Mouse (Mus musculus) brain, adult 2 months (tissue): ENCODE measurements around the gene Gm6588.

Experiments
- DNase-seq: peaks from one replicate; pipeline ENCODE4 v3.0.0; 2011; ENCODE audit warnings: low read depth, low spot score

Gene Gm6588

DNA sequence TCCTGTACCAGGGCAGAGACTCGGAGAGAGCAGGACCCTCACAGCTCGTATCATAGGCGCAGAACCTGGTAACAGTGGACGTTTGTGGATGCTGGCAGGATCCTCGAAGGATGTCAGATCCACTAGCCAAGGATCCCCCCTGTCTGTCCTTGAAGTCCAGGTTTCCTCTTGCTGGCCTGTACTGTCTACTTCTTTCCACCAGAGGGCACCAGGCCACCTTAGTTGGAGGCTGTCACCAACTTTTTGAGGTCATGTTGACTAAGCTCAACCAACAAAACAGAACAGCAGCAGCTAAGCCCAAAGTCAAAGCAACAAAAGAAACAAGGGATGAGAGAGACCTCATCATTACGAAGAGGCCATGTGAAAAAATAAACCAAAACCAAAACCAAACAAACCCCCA is 20.9 kb downstream of the Gm6588 start:
- peak; percentile 89 for DNase-seq

DNA sequence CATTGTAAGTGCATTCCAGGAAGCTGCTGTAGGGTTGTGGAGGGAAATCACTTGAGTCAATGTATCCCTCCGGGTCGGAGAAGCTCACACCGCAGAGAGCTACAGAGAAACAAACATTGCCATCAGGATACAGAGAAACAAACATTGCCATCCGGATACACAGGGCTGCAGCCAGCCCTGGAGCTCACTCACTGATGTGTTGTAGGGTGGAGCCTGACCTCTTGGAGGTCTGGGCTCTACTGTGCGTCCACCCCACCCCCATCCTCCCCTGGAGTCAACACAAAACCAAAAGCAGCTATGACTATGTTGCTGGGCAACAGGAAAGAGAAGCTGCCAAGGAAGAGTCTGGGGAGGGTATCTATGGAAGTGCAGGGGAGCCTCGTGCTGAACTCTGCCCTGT is 24.2 kb downstream of the Gm6588 start:
- DNase-seq: no peak

DNA sequence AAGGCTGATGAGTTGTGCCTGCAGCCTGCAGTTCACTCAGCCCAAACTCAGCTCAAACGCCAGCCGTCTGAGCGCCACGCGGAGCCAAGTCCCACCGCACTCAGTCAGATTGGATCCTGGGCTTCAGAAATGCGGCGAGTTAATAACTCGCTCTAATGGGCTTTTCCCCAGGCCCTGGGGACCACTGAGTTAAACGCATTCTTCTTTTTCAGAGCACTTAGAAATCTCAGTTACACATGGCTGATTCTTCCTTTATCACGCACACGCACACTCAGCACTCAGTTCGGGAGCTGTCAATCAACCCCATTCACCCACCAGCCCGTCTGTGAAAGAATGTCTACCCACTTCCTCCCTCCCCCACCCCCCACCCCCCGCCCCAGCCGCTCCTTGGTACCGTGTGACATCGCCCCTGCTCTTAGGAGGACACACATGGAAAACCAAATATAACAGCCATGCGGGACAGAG is 32.8 kb downstream of the Gm6588 start:
- DNase-seq: peak; percentile 33

DNA sequence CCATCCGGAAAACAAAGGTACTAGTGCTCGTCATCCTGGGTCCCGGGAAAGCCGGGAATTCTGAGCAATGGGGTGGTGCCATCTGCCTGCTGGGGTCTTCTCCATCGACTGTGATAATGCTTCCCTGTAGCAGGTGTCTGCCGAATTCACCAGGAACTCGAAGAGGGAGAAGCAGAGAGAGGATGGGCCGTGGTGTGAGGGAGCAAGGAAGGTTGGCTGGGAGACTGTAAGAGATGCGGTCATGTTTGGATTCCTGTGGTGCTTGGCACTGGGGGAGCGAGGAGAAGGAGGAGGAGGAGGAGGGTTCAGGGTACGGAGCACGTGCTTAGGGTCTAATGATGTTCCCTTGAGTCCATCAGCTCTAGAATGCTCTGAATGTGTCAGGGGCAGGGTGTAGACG is 33.3 kb downstream of the Gm6588 start:
- peak; percentile 47 for DNase-seq

DNA sequence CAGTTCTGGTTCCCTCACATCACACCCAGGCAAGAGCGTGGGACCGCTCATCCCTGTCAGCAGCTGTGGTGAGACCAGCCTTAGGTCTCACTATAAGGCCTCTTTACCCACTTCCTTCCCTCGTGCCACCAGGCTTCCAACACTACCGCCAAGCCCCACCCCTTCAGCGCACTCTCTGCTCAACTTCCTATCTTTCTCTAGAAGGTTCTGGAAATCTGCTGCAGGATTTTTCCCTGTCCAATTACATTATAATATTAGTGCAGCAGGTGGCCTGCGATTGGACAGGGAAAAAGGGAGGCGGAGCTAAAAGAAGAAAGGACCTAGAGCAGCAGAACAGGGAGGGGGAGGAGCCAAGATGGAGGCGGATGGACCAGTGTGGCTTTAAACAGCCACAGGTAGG is 33.8 kb downstream of the Gm6588 start:
- DNase-seq: no peak

DNA sequence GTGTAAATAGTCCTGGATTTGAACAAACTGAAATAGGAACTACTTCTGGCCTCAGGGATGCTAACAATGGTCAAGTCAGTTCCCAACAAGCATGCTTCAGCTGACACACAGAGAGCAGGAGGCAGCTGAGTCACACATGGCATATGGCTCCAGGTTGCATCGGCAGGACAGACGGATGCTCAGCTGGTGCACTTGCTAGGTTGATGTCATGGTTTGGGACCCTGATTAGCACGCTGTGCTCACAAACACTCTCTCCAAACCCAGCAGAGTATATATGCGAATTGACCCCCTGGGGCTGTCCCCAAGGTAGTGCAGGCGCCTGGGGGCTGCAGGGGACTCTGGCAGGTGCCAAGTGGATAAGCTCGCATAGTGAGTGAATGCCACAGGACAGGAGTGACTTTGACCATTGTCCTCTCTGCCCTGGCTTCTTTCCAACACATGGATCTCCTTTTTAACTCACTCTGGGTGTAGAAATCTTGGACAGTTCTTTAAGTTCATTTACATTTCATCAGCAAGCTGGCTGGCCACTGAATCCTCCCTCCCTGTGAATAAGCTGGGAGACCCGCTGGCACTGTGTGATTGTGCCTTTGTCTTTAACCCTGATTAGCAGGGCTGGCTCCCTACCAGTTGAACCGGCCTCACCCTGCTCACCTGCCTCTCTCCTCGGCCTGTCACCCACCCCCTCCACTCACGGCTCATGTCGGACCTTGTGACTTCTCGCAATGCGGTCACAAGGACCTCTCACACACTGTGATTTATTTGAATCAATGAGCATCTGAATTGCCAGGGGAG is 35.9 kb downstream of the Gm6588 start:
- peak; percentile 97 for DNase-seq

DNA sequence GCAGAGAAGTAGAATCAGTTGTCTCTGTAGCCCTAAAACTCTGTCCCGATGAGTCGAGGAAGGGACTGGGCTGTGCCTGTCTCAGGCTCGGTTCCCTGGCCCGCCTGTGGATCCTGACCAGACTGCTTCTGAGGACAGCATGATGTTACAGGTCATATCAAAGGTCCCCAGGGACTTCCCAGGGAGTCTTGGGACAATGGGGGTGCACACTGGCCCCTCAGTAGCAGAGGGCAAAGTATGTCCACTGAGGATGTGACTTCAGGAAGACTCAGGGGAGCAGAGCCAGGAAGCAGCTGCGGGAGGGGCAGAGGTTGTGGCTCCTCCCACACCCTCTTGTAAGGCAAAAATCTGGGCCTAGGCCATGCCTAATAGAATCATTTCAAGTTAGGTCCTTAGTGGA is 37.2 kb downstream of the Gm6588 start:
- no peak for DNase-seq

DNA sequence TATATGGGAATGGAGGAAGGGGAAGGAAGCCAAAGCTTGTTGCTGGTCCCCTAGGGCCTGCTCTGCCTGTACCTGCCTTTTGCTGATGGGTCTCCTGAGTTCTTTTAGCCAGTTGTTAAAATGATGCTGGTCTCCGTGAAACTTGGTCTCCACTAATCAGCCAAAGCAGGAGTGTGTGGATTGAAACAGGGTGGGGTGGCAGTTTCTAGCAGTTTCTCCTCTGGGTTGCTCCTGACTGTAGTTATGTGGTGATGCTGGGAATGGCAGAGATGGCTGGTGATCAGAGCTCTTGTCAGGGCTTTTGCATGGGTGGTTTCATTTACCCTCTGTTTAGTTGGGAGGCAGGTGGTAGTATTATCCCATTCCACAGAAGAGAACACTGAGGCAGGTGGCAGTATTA is 38.3 kb downstream of the Gm6588 start:
- DNase-seq: no peak

DNA sequence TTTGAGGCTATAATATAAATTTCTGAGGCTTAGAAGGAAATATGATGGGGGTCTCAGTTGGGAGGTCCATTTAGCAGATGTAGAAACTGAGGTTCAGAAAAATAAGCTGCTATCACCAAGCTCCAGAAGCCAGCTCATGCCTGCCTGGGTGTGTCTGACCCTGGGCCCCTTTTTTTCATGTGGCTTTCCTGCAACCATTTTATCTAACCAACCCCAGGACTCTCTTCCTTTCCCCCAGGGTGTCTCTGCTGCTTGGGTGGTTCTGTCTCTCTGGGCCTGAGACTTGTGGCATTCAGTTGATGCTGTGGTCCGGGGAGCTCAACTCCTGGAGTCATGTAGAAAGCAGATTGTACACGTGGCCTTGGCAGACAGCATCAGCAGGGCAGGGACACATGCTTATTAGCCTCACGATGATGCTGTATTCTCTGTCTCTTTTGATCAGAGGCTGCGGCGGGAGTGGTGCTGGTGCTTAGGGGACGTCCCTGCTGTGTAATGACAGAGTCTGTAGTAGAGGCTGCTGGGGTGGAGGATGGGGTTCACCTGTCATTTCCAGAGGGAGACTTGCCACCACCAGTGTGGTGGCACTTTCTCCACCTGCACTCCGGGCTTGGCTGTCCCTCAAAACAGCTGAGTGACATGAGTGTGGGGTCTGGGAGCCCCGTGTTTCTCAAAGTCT is 39.0 kb downstream of the Gm6588 start:
- DNase-seq: peak; percentile 31

DNA sequence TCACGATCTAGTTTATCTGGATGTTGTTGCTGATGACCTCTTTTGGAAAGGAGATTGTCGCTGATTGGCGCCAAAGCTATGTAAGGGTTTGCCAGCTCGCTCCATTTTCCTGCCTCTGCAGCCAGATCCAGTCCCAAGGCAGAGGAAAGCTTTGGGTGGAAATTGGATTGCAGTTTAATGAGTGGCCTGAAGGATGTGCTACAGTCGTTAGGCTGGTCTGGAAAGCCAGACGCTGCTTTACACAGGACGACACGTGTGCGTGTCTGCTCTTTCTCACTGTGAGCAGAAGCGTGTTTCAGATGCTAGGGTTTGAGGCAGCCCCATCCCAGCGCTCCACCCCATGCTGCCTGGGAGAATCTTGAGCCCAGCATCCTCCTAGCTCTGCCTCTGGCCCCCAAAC is 42.3 kb downstream of the Gm6588 start:
- DNase-seq: peak; percentile 67

DNA sequence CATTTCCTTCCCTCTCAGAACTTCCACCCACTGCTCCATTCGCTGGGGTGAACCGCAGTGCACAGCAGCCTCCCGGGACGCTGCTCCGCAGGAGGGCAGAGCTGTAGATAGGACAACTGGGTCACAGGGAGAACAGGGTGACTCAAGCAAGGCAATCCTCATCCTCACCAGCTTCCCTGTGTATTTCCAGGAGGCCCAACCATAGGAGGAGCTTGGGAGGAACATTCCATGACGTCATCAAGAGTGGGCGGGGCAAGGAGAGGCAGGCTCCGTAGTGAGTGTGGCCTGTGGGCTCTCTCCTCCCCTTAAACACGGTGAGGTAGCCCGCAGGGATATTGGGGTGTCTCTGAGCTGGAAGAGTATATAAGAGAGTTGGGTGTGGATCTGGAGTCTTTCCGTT is 44.3 kb downstream of the Gm6588 start:
- DNase-seq: peak; percentile 91

DNA sequence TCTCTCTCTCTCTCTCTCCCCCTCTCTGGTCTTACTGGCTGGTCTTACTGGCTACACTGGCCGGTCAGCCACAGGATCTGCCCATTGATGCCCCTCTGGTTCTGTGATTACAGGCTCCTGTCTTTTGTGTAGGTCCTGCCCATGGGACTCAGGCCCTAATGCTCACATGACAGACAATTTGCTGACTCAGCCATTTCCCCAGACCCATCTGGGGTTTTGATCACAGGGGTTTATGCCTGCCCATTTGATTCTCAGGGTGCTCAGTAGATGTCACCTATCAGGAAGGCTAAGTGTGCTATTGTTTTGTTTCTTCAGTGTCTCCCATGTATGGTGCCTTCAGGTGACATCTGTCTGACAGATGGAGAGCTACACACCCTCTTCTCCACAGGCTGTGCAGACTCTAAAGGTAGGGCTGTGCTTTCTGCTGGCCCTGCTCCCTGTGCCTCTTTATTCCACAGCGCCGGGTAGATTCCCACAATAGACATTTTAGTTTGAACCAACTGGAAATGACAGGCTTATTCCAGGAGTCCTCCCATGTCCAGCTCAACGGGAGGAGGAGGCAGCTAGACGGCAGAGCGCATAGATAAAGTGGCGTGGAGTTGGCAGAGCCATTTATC is 47.6 kb downstream of the Gm6588 start:
- peak; percentile 80 for DNase-seq

DNA sequence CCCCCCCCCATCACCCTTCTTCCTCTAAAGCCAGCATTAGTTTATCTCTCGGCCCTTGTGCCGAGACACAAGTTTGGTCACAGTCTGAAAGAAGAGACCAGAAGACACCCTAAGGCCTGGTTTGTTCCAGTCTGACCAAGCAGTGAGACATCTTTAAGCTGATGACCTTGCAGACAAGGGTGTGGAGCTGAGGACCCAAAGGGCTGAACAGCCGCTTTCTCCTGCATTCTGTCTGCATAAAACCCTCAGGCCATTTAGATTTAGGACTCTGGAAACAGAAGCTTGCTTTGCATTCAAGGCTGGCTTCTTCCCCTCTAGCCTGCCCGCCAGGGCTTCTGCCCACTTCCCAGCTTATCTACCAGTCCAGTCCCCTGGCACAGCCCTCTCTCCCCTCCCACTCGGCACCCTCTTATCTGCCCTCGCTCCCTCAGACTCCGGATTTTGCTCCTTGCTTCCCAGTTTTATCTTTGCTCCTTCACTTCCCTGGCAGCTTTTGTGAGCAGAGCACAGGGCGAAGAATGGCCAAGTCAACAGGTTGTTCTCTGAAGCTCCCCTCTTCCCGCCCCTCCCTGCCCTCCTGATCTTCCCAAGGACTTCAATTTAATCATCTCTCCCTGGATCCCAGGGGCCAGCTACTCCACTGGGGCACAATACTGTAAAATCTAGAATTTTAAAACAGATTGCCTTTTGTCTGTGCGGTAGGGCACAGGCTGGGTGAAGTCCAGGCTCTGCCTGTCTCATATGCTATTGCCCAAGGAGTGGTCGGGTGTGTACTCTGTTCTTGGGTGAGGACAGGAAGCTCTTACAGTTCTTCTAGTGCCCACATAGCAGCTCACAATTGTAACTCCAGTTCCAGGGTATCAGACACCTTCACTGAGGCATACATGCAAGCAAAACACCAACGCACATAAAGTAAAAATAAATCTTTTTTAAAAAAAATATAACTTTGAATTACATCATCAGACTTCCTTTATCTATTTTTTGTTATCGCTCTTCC is 50.0 kb downstream of the Gm6588 start:
- peak; percentile 71 for DNase-seq

DNA sequence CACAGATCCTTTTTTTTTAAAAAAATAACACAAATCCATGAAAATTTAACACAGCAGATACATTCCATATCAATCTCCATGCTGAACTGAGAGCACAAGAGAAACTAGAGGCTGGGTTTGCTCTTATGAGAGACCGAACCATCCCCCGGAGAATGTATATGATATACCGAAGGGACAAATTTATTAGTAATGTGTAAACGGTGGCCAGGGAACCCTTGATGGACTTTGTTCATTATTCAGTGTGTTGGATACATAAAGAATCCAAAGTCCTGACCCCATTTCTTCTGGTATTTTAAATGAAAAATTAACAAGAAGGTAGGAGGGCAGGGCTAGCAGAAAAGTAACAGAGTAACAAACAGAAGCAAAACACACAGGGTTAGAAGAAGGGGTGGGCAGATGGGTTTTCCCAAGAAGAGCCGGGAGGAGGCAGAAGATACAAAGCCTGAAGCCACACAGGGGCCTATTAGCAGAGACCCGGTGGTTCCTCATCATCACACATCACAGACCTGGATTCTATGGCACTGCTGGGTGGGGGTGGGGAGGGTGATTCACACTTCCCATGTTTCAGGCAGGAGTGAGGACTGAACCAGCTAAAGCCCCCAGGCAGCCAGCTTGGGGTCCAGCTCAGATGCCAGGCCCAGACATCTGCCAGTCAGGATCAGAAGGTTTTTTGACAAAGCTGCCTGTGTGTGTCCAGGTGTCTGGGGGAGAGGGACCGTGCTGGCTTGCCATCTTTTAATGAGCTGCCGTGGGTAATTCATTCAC is 50.9 kb downstream of the Gm6588 start:
- peak; percentile 29 for DNase-seq
